Mouse (Mus musculus) lung, postnatal 0 days (tissue): ENCODE results near the gene Fnip2. TPM values are rescaled to one million over a fixed set of nuclear protein-coding genes. Genes with fewer than 3 reads are reported as not detected.

Experiments
- ATAC-seq: fragments of 200-750 bp; cut with Nextera tagmentation; 2 replicates; pipeline ENCODE4 v1.8.0; 2017; ENCODE audit warnings: moderate library complexity
- DNase-seq: peaks from one replicate; pipeline ENCODE4 v3.0.0-alpha.2; 2016; ENCODE audit warnings: low spot score
- H3K27ac ChIP-seq: fragments of 300-500 bp; sonication (generic); 2 replicates; pipeline ENCODE4 v1.5.1; 2014; ENCODE audit warnings: antibody characterized with exemption, mild to moderate bottlenecking, low read length, mixed read lengths
- H3K27me3 ChIP-seq: fragments of 300-500 bp; sonication (generic); replicated peaks from 2 replicates; pipeline ENCODE4 v1.6.1; 2014; ENCODE audit warnings: low read length, mixed read lengths; ENCODE audit not compliant: insufficient read depth
- H3K36me3 ChIP-seq: fragments of 300-500 bp; sonication (generic); 2 replicates; pipeline ENCODE4 v1.6.1; 2014; ENCODE audit warnings: low read length, mixed read lengths; ENCODE audit not compliant: insufficient read depth
- H3K4me1 ChIP-seq: fragments of 300-500 bp; sonication (generic); 2 replicates; pipeline ENCODE4 v1.6.1; 2014; ENCODE audit warnings: antibody characterized with exemption, low read depth, low read length, mixed read lengths; ENCODE audit not compliant: insufficient read depth
- H3K4me2 ChIP-seq: fragments of 300-500 bp; sonication (generic); replicated peaks from 2 replicates; pipeline ENCODE4 v1.6.1; 2014; ENCODE audit warnings: low read depth, mild to moderate bottlenecking, low read length, moderate library complexity, mixed read lengths
- H3K4me3 ChIP-seq: fragments of 300-500 bp; sonication (generic); 2 replicates; pipeline ENCODE4 v1.5.1; 2014; ENCODE audit warnings: low read depth, low read length
- H3K9ac ChIP-seq: fragments of 300-500 bp; sonication (generic); replicated peaks from 2 replicates; pipeline ENCODE4 v1.6.1; 2014; ENCODE audit warnings: low read depth, mild to moderate bottlenecking
- H3K9me3 ChIP-seq: fragments of 300-500 bp; sonication (generic); 2 replicates; pipeline ENCODE4 v1.6.1; 2016; ENCODE audit warnings: low read length, mixed read lengths
- CTCF ChIP-seq: IDR thresholded peaks from 2 replicates; pipeline ENCODE4 v1.5.1; 2016; ENCODE audit warnings: antibody characterized with exemption, mild to moderate bottlenecking
- EP300 ChIP-seq: IDR thresholded peaks from 2 replicates; pipeline ENCODE4 v1.6.1; 2016; ENCODE audit warnings: antibody characterized with exemption, mild to moderate bottlenecking, control low read depth
- WGBS: fragments of 180-500 bp; shearing (Covaris S2); extraction: QIAGEN DNeasy Blood & Tissue Kit; methylation state at CpG from one replicate; pipeline ENCODE4 v1.1.7; 2014; 5-methylcytosine and 5-hydroxymethylcytosine counted together
- polyA plus RNA-seq: library from polyadenylated mRNA; unstranded; fragments of >200 nt; fragmentation: Nextera tagmentation; extraction: Ambion mirVana; gene quantifications from 2 replicates; pipeline ENCODE4 v1.2.1, GENCODE M21; 2015

The Fnip2 gene
- polyA plus RNA-seq, 1 experiment from 2014 or later: 3.5 TPM

DNA sequence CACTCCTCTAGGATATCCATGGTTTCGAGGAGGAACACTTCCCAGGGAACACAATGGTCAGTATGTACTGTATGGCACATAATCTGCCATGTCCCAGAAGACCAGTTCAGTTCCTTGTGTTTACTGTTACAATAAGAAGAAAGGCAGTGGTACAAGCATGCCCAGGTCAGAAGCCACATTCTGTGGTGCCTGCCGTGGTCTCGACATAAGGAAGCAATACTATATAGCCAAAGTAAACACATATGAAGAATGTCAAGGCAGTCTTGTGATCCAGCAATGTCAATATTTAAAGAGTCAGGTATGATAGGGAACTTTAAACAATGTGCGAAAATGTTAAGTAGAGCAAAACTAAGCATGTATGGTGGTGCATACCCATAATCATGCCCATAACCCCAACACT lies 44.2 kb downstream of the Fnip2 start:
- peaks cover 16% of the 10 kb centered on the region; the same call in 1 of the 2 replicates for H3K4me1 ChIP-seq
- no peak overlapping the region for H3K4me3 ChIP-seq
- 38% methylated on average over 4 of the region's 4 CpGs for WGBS
- H3K4me2 ChIP-seq: no peak overlapping the region
- no peak overlapping the region for H3K9ac ChIP-seq
- no peaks in the 10 kb centered on the region for H3K9me3 ChIP-seq
- no peaks in the 10 kb centered on the region for H3K27me3 ChIP-seq
- H3K27ac ChIP-seq: peak overlapping the region; percentile 3; the same call in 1 of the 2 replicates
- ATAC-seq (peak; percentile 30; the same call in 1 of the 2 replicates), DNase-seq (peak; percentile 44)
- TF ChIP-seq CTCF: no peak
- TF ChIP-seq EP300: no peak
- no peaks in the 10 kb centered on the region for H3K36me3 ChIP-seq

DNA sequence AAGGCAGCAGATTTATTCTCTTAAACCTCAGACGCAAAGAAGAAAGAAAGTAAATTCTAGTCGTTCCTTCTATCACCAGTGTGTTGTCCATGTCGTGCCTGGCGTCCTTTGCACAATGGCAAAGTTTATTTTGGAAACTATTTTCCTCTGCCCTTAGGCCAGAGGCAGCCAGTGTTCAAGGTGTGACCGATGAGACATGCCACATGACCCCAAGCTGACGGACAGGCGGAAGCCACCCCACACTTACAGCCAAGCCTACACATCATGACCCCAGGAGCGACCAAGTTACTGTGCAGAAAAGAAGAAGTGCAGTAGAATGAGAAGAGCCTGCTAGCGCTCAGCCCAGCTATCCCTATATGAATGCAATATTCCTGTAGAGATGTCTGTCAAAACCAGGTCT lies 47.7 kb downstream of the Fnip2 start:
- H3K4me1 ChIP-seq: peaks cover 12% of the 10 kb centered on the region; the same call in 1 of the 2 replicates
- peak overlapping the region; percentile 52; the same call in 1 of the 2 replicates for H3K27ac ChIP-seq
- DNase-seq (no peak), ATAC-seq (peak; percentile 18; the same call in 1 of the 2 replicates)
- peak overlapping the region; percentile 18; the same call in 1 of the 2 replicates for H3K4me2 ChIP-seq
- H3K36me3 ChIP-seq: no peaks in the 10 kb centered on the region
- H3K9ac ChIP-seq: no peak overlapping the region
- WGBS: 37% methylated on average over 9 of the region's 9 CpGs
- no peaks in the 10 kb centered on the region for H3K27me3 ChIP-seq
- no peak overlapping the region for H3K4me3 ChIP-seq
- no peaks in the 10 kb centered on the region for H3K9me3 ChIP-seq
- TF ChIP-seq CTCF: no peak
- no peak for TF ChIP-seq EP300

DNA sequence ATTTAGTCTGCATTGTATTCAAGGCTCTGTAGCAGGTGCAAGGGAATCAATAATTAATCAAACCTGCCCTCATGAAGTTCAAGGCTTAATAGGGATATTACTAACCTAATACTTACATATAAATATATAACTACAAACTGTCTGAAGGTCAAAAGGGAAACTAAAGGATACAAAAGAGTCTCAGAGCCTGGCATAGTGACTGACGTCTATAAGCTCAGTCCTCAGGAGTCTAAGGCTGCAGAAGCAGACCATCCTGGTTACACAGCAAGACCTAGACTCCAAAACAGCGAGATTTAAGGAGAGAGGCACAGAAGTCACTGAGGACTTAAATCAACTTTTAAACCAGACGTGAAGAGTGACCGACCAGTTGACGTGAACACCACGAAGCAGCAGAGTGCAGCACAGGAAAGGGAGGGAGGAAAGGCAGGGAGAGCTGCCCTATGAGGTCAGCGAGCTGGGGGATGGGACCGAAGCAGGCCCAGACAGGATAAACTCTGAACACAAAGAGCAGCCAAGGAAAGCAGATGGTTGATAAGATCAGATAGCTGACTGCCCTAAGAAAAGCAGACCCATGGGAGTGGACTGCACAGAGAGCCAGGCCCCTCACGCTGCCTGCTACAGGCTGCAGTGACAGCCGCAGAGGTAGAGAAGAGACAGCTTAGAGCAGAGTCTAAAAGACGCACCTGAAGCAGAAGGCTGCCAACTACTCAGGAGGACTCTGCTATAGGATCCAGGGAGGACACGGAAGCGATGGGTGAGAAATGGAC lies 48.7 kb downstream of the Fnip2 start:
- no peak overlapping the region for H3K9ac ChIP-seq
- H3K9me3 ChIP-seq: no peaks in the 10 kb centered on the region
- WGBS: 23% methylated on average over 13 of the region's 13 CpGs
- no peaks in the 10 kb centered on the region for H3K27me3 ChIP-seq
- H3K4me1 ChIP-seq: peaks cover 12% of the 10 kb centered on the region; the same call in 1 of the 2 replicates
- ATAC-seq: peak; percentile 89
- no peaks in the 10 kb centered on the region for H3K36me3 ChIP-seq
- TF ChIP-seq EP300 (peak; percentile 93), CTCF (peak; percentile 51)
- DNase-seq: peak; percentile 64
- H3K4me2 ChIP-seq: peak overlapping the region; percentile 18; the same call in 1 of the 2 replicates
- H3K4me3 ChIP-seq: no peak overlapping the region
- peak overlapping the region; percentile 52 for H3K27ac ChIP-seq

DNA sequence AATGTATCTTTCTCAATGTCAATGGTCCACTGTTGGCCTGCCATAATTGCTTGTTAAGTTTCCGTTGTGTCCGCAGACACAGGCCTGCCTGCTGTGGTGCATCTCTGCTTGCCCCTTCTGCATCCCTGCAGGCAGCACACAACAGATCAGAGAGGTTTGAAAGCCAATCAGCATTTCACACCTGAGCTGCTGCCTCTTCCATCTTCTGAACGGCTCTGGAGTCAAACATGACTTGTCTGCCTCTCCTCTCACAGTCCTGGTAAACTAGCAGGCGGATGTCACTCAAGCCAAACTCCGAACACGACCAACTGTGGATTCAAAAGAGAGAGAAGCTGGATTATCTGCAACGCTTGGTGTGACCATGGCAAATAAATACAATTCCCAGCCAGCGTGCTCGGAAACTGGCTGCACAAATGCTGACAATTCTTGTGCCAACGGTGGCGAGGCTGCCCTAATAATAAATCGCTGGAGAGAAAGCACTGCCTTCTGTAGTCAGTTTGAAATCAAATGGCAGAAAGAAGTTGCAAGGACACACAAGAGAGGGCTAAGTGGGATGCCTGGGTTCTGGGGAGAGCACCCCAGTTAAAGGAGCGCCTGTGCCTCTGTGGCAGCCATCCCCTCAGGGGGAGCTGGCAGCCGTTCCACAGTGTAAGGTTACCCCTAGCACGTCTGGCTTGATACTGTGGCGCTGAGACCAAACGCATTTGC lies 49.6 kb downstream of the Fnip2 start:
- WGBS: 77% methylated on average over 17 of the region's 17 CpGs
- ATAC-seq: no peak
- Histone ChIP-seq H3K9me3 (no peaks in the 10 kb centered on the region), H3K27me3 (no peaks in the 10 kb centered on the region), H3K27ac (no peak overlapping the region), H3K4me1 (peaks cover 12% of the 10 kb centered on the region; the same call in 1 of the 2 replicates), H3K4me2 (no peak overlapping the region), H3K4me3 (no peak overlapping the region), H3K36me3 (no peaks in the 10 kb centered on the region), H3K9ac (no peak overlapping the region)
- DNase-seq: no peak
- TF ChIP-seq CTCF (no peak), EP300 (no peak)

DNA sequence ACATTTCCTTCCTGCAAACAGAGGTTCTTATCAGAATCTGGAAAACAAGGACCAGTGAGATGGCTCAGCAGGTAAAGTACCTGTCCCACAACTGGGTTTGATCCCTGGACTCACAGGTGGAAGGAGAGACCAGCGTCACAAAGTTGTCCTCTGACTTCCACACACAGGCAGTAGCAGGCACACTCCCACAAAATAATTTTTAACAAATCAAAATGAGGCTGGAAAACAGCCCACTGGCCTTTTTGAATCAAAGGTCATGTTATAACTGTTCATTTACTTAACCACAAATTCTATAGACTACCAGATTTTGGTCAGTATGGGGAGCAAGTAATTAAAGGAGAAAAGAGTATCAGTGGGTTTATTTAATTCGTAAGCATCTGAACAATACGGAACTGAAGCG lies 50.6 kb downstream of the Fnip2 start:
- Histone ChIP-seq H3K4me3 (no peak overlapping the region), H3K9ac (no peak overlapping the region), H3K4me1 (peaks cover 12% of the 10 kb centered on the region; the same call in 1 of the 2 replicates), H3K27ac (no peak overlapping the region), H3K36me3 (no peaks in the 10 kb centered on the region), H3K27me3 (no peaks in the 10 kb centered on the region), H3K4me2 (no peak overlapping the region), H3K9me3 (no peaks in the 10 kb centered on the region)
- DNase-seq: no peak
- no peak for ATAC-seq
- 89% methylated on average over 4 of the region's 4 CpGs for WGBS
- TF ChIP-seq EP300 (no peak), CTCF (no peak)
